Mouse (Mus musculus): ENCODE measurements around the gene Narf. TPM values are rescaled to one million over a fixed set of nuclear protein-coding genes. Genes with fewer than 3 reads are reported as not detected.

Gene Narf
- polyA plus RNA-seq, 1 experiment from 2014 or later: 79.6 TPM

- H3K4me3 ChIP-seq (replicated peaks; ENCODE audit: low read length): peak within 1 kb of the TSS; percentile 64
- WGBS: under 1% methylated on average over 70 of the region's 70 CpGs
- H3K4me2 ChIP-seq (replicated peaks): peak within 1 kb of the TSS; percentile 59
- ATAC-seq (ENCODE audit: low FRiP score) (peak; percentile 96), DNase-seq (ENCODE audit: low spot score) (peak; percentile 91)
- H3K27me3 ChIP-seq (ENCODE audit: control insufficient read depth, insufficient read depth, low read length): no peaks in the 10 kb centered on the region
- H3K9me3 ChIP-seq (ENCODE audit: control insufficient read depth, low read length): no peaks in the 10 kb centered on the region
- H3K36me3 ChIP-seq (replicated peaks; ENCODE audit: control insufficient read depth, insufficient read depth): peaks cover 15% of the 10 kb centered on the region
- peak within 1 kb of the TSS; percentile 77 for H3K9ac ChIP-seq
- H3K27ac ChIP-seq: peak within 1 kb of the TSS; percentile 85
- H3K4me1 ChIP-seq (replicated peaks; ENCODE audit: control insufficient read depth, insufficient read depth, low read length): peaks cover 12% of the 10 kb centered on the region; the same call in 1 of the 2 replicates
These were observed 32.7 kb upstream of the Narf start, which contains the start of the genes Hexdc and Ogfod3 for GRCm38 (mm10) chr11:121204161-121205006. Gene Hexdc, plus strand, starts transcription at chr11:121204433. Gene Ogfod3, minus strand, starts transcription at chr11:121204711.

GRCm38 (mm10) chr11:121216831-121217230, 20.2 kb upstream of the Narf start:
- no peak for DNase-seq (ENCODE audit: low spot score)
- no peak overlapping the region for H3K9ac ChIP-seq
- H3K9me3 ChIP-seq (ENCODE audit: control insufficient read depth, low read length): no peaks in the 10 kb centered on the region
- no peak overlapping the region for H3K4me2 ChIP-seq (replicated peaks)
- H3K4me3 ChIP-seq (replicated peaks; ENCODE audit: low read length): no peak overlapping the region
- H3K4me1 ChIP-seq (replicated peaks; ENCODE audit: control insufficient read depth, insufficient read depth, low read length): no peaks in the 10 kb centered on the region
- H3K27me3 ChIP-seq (ENCODE audit: control insufficient read depth, insufficient read depth, low read length): no peaks in the 10 kb centered on the region
- peaks cover 66% of the 10 kb centered on the region for H3K36me3 ChIP-seq (replicated peaks; ENCODE audit: control insufficient read depth, insufficient read depth)
- no peak for ATAC-seq (ENCODE audit: low FRiP score)
- 95% methylated on average over 3 of the region's 3 CpGs for WGBS
- no peak overlapping the region for H3K27ac ChIP-seq

- H3K4me3 ChIP-seq (replicated peaks; ENCODE audit: low read length): no peak overlapping the region
- H3K9me3 ChIP-seq (ENCODE audit: control insufficient read depth, low read length): no peaks in the 10 kb centered on the region
- DNase-seq (ENCODE audit: low spot score) (no peak), ATAC-seq (ENCODE audit: low FRiP score) (no peak)
- no peak overlapping the region for H3K27ac ChIP-seq
- WGBS: 95% methylated on average over 11 of the region's 11 CpGs
- no peak overlapping the region for H3K4me2 ChIP-seq (replicated peaks)
- no peaks in the 10 kb centered on the region for H3K27me3 ChIP-seq (ENCODE audit: control insufficient read depth, insufficient read depth, low read length)
- H3K4me1 ChIP-seq (replicated peaks; ENCODE audit: control insufficient read depth, insufficient read depth, low read length): no peaks in the 10 kb centered on the region
- H3K9ac ChIP-seq: no peak overlapping the region
- peaks cover 83% of the 10 kb centered on the region for H3K36me3 ChIP-seq (replicated peaks; ENCODE audit: control insufficient read depth, insufficient read depth)
These were observed 17.3 kb upstream of the Narf start for GRCm38 (mm10) chr11:121219776-121220175.

- Histone ChIP-seq H3K36me3 (replicated peaks; ENCODE audit: control insufficient read depth, insufficient read depth) (peaks cover 91% of the 10 kb centered on the region), H3K4me1 (replicated peaks; ENCODE audit: control insufficient read depth, insufficient read depth, low read length) (no peaks in the 10 kb centered on the region), H3K9ac (no peak overlapping the region), H3K4me3 (replicated peaks; ENCODE audit: low read length) (no peak overlapping the region), H3K27me3 (ENCODE audit: control insufficient read depth, insufficient read depth, low read length) (no peaks in the 10 kb centered on the region), H3K27ac (no peak overlapping the region), H3K4me2 (replicated peaks) (no peak overlapping the region), H3K9me3 (ENCODE audit: control insufficient read depth, low read length) (no peaks in the 10 kb centered on the region)
- no peak for ATAC-seq (ENCODE audit: low FRiP score)
- DNase-seq (ENCODE audit: low spot score): no peak
- 93% methylated on average over 5 of the region's 5 CpGs for WGBS
These were observed 16.3 kb upstream of the Narf start for GRCm38 (mm10) chr11:121220771-121221170.

- no peak for DNase-seq (ENCODE audit: low spot score)
- Histone ChIP-seq H3K27me3 (ENCODE audit: control insufficient read depth, insufficient read depth, low read length) (no peaks in the 10 kb centered on the region), H3K9me3 (ENCODE audit: control insufficient read depth, low read length) (no peaks in the 10 kb centered on the region), H3K4me2 (replicated peaks) (no peak overlapping the region), H3K36me3 (replicated peaks; ENCODE audit: control insufficient read depth, insufficient read depth) (peaks cover 89% of the 10 kb centered on the region), H3K4me1 (replicated peaks; ENCODE audit: control insufficient read depth, insufficient read depth, low read length) (no peaks in the 10 kb centered on the region), H3K9ac (no peak overlapping the region), H3K4me3 (replicated peaks; ENCODE audit: low read length) (no peak overlapping the region), H3K27ac (no peak overlapping the region)
- no peak for ATAC-seq (ENCODE audit: low FRiP score)
- WGBS: 92% methylated on average over 6 of the region's 6 CpGs
These were observed 15.6 kb upstream of the Narf start for GRCm38 (mm10) chr11:121221321-121222010.

GRCm38 (mm10) chr11:121228129-121229017, 8.7 kb upstream of the Narf start:
- Histone ChIP-seq H3K27me3 (ENCODE audit: control insufficient read depth, insufficient read depth, low read length) (no peaks in the 10 kb centered on the region), H3K4me2 (replicated peaks) (peak overlapping the region; percentile 78), H3K9me3 (ENCODE audit: control insufficient read depth, low read length) (no peaks in the 10 kb centered on the region), H3K36me3 (replicated peaks; ENCODE audit: control insufficient read depth, insufficient read depth) (peaks cover 28% of the 10 kb centered on the region), H3K27ac (peak overlapping the region; percentile 47; the same call in 1 of the 2 replicates), H3K9ac (peak overlapping the region; percentile 70), H3K4me3 (replicated peaks; ENCODE audit: low read length) (peak overlapping the region; percentile 56), H3K4me1 (replicated peaks; ENCODE audit: control insufficient read depth, insufficient read depth, low read length) (peaks cover 18% of the 10 kb centered on the region)
- 28% methylated on average over 21 of the region's 21 CpGs for WGBS
- ATAC-seq (ENCODE audit: low FRiP score): no peak; the same call in 1 of the 2 replicates
- no peak for DNase-seq (ENCODE audit: low spot score)

- Histone ChIP-seq H3K27ac (peak within 1 kb of the TSS; percentile 47), H3K4me2 (replicated peaks) (peak within 1 kb of the TSS; percentile 78), H3K4me1 (replicated peaks; ENCODE audit: control insufficient read depth, insufficient read depth, low read length) (peaks cover 18% of the 10 kb centered on the region), H3K36me3 (replicated peaks; ENCODE audit: control insufficient read depth, insufficient read depth) (peaks cover 22% of the 10 kb centered on the region), H3K27me3 (ENCODE audit: control insufficient read depth, insufficient read depth, low read length) (no peaks in the 10 kb centered on the region), H3K9me3 (ENCODE audit: control insufficient read depth, low read length) (no peaks in the 10 kb centered on the region), H3K9ac (peak within 1 kb of the TSS; percentile 70), H3K4me3 (replicated peaks; ENCODE audit: low read length) (peak within 1 kb of the TSS; percentile 56)
- WGBS: under 1% methylated on average over 23 of the region's 23 CpGs
- DNase-seq (ENCODE audit: low spot score) (peak; percentile 78), ATAC-seq (ENCODE audit: low FRiP score) (peak; percentile 87)
These were observed 8.0 kb upstream of the Narf start, which contains the start of gene Cybc1 for GRCm38 (mm10) chr11:121229018-121229439. Gene Cybc1, minus strand, starts transcription at chr11:121229322.

GRCm38 (mm10) chr11:121231191-121231590, 5.9 kb upstream of the Narf start:
- Histone ChIP-seq H3K4me3 (replicated peaks; ENCODE audit: low read length) (no peak overlapping the region), H3K27me3 (ENCODE audit: control insufficient read depth, insufficient read depth, low read length) (no peaks in the 10 kb centered on the region), H3K9me3 (ENCODE audit: control insufficient read depth, low read length) (no peaks in the 10 kb centered on the region), H3K4me2 (replicated peaks) (no peak overlapping the region), H3K9ac (no peak overlapping the region), H3K4me1 (replicated peaks; ENCODE audit: control insufficient read depth, insufficient read depth, low read length) (peaks cover 25% of the 10 kb centered on the region), H3K36me3 (replicated peaks; ENCODE audit: control insufficient read depth, insufficient read depth) (peaks cover under 1% of the 10 kb centered on the region; the same call in 1 of the 2 replicates), H3K27ac (no peak overlapping the region)
- no peak for DNase-seq (ENCODE audit: low spot score)
- ATAC-seq (ENCODE audit: low FRiP score): no peak
- WGBS: 80% methylated on average over 4 of the region's 4 CpGs

Measured in hindbrain, embryonic 14.5 days (tissue).